Mouse (Mus musculus) T-cell, adult 66 days (primary cell): ENCODE measurements around the gene Rpl36-ps4. TPM values are rescaled to one million over a fixed set of nuclear protein-coding genes. Genes with fewer than 3 reads are reported as not detected.

Source experiments
- total RNA-seq, 2 experiments: library from RNA; stranded (reverse); gene quantifications; 3 replicates in 1 of 2; 4 replicates in 1 of 2; pipeline ENCODE4 v1.2.4; 2023

Gene Rpl36-ps4
- total RNA-seq = not detected

GRCm38 (mm10) chr17:87920677-87921076 is at the start of gene Rpl36-ps4:
Gene Rpl36-ps4 (plus strand): TSS chr17:87920977.

Other genes starting within 250 kb of the Rpl36-ps4 start
- 10 to 100 TPM; 61.1 to 62.6 TPM for gene Msh2, start 248.6 kb upstream of the Rpl36-ps4 start, total RNA-seq
- not detected for gene Kcnk12, start 123.0 kb upstream of the Rpl36-ps4 start, total RNA-seq
- gene Msh6, start 54.1 kb downstream of the Rpl36-ps4 start, total RNA-seq = 10 to 100 TPM; 24.5 to 29.2 TPM
- gene Fbxo11, start 144.3 kb downstream of the Rpl36-ps4 start, total RNA-seq = 10 to 100 TPM; 80.9 to 85.4 TPM